Mouse (Mus musculus) myocyte (in vitro differentiated cells): ENCODE measurements around the gene Arid1b.

Source experiments
- E2F4 ChIP-seq: IDR thresholded peaks from one replicate; pipeline ENCODE4 v1.6.1; 2011; ENCODE audit warnings: mild to moderate bottlenecking, control low read depth, moderate library complexity; ENCODE audit not compliant: insufficient read depth
- MAX ChIP-seq: IDR thresholded peaks from one replicate; pipeline ENCODE4 v1.6.1; 2011; ENCODE audit warnings: low read depth, mild to moderate bottlenecking, control low read depth
- MYOD1 ChIP-seq, 3 experiments: IDR thresholded peaks; one replicate each; pipeline ENCODE4 v1.6.1; 2011; ENCODE audit warnings: control low read depth in 2 of 3, low read depth in 2 of 3, mild to moderate bottlenecking in 2 of 3, moderate library complexity in 1 of 3; ENCODE audit not compliant: insufficient read length in 2 of 3, control insufficient read depth in 1 of 3
- POLR2A ChIP-seq: IDR thresholded peaks from one replicate; pipeline ENCODE4 v1.6.1; 2011; ENCODE audit warnings: low read depth, mild to moderate bottlenecking, control low read depth, moderate library complexity; ENCODE audit not compliant: insufficient read length
- TCF12 ChIP-seq: IDR thresholded peaks from one replicate; pipeline ENCODE4 v1.6.1; 2011; ENCODE audit warnings: mild to moderate bottlenecking, control low read depth; ENCODE audit not compliant: poor library complexity, insufficient read depth, severe bottlenecking

DNA sequence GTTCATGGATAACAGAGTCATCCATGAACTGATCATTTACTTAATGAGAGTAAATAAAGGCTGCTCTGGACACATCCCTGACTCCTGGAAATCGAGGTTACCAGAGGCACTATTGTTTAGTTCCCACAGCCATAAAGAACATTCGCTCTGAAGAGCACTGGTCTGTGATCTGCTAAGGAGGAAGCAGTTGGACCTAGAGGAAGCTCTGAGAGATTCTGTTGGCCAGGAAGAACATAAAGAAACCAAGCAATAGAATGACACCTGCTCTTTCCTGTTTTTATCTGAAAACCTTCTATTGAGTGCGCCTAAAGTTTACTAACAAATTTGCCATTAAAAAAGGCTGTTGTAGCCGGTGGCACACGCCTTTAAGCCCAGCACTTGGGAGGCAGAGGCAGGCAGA is 94.7 kb downstream of the Arid1b start:
- no peak for TF ChIP-seq TCF12
- no peak for TF ChIP-seq MYOD1 (IDR thresholded peaks at IDR 0.05; ENCODE audit: control insufficient read depth in 1 of 3, insufficient read length in 2 of 3, low read depth in 2 of 3)
- no peak for TF ChIP-seq E2F4
- TF ChIP-seq MAX = no peak
- TF ChIP-seq POLR2A = no peak
